Mouse (Mus musculus): Measurements from ENCODE around the gene 0610030E20Rik.

0610030E20Rik gene

DNA sequence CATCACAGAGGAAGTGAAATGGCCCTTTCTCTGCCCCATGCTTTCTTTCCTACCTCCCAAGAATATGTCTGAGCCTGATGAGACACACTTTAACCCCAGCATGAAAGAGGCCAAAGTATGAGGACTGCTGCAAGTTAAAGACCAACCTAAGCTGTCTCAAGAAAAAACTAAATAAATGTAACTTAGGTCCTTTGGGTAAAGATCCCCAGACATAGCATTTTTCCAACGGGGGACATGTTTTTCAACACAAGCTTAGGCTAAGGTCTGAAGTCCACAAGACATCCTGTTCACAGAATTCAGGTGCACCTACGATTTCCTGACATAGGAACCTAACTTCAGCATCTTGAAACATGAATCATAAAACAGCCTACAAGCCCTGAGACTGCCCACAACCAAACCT lies 3.1 kb downstream of the 0610030E20Rik start:
- no peak for DNase-seq

DNA sequence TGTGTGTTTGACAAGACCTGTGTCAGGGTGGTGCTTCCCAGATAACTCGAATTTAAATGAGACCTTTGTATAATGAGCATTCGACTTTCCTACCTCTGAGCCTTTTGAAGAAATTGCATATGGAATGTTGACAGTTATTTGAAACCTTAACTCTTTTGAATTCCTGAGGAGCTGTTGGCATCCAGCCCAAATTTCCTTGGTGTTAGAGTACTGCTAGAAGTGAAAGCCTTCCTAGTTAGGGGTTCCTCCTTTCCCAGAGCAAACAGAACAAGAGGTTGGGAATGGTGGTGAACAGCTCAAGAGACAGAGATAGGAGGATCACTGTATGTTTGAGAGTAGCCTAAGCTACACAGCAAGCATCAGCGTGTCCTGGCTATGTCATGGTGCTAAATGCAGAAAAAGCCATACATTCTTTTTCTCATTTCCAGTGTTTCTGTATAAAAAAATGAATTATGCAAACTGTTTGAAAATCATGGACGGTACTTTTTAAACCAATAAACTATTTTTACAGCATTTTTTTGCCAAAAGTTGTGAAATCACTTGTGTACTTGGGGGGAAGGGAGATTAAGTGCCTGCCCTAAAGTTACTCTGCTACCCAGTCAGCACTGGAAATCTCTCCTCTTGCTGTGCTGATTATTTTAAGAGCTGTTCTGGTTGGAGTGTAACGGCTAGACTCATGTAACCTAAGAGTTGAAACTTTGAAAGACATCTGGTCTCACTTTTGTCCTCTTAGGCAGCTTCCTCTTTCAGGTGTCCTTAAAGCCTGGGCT lies 5.7 kb downstream of the 0610030E20Rik start:
- DNase-seq: peak in 1 of 2 experiments; percentile 32

DNA sequence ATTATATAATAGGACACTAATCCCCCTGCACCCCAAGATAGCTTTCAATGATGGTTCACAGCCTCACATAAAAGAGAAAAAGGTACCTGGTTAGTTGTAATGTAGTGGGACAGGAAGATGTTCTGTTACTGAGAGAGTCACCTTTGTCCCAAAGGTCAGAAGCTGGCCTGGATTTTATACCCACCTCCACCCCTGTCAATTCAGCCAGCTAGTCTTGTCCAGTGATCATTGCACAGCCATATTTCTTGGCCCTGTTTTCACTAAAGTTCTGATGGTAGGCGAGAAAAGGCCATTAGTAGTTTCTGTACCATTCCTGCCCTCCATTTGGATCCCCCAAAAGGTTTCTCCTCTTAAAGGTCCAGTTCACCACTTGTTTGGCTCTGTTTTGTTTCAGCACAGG lies 6.9 kb downstream of the 0610030E20Rik start:
- no peak for DNase-seq

- peak; percentile 82 to 84 for DNase-seq
Measured at GRCm38 (mm10) chr6:72355066-72355911, 8.2 kb downstream of the 0610030E20Rik start, which contains the start of gene Tmem150a. Gene Tmem150a, plus strand, starts transcription at chr6:72355447.

DNA sequence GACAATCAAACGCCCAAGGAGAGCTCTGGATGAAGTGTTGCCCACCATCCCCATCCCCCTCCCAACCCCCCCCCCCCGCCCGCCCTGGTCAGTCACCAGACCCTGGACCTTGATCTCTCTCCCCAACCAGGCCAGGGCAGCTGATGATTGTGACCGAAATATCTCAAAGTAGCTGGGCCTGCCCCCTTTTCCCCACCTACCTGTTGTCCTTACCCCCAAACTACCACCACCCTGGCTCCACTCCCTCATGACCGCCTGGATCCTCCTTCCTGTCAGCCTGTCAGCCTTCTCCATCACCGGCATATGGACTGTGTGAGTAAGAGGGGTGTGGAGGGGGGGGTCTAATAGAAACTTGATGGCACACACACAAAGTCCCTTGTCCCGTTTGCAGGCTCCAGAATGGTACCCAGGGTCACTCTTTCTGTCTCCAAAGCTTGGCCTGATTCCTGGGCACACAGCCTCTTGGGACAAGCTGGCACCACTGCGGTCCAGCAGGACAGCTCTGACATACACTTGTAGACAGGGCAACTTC lies 8.9 kb downstream of the 0610030E20Rik start:
- peak in 1 of 2 experiments; percentile 57 for DNase-seq

- DNase-seq: peak; percentile 37 to 44
Measured at GRCm38 (mm10) chr6:72357164-72358079, 10.3 kb downstream of the 0610030E20Rik start.

DNA sequence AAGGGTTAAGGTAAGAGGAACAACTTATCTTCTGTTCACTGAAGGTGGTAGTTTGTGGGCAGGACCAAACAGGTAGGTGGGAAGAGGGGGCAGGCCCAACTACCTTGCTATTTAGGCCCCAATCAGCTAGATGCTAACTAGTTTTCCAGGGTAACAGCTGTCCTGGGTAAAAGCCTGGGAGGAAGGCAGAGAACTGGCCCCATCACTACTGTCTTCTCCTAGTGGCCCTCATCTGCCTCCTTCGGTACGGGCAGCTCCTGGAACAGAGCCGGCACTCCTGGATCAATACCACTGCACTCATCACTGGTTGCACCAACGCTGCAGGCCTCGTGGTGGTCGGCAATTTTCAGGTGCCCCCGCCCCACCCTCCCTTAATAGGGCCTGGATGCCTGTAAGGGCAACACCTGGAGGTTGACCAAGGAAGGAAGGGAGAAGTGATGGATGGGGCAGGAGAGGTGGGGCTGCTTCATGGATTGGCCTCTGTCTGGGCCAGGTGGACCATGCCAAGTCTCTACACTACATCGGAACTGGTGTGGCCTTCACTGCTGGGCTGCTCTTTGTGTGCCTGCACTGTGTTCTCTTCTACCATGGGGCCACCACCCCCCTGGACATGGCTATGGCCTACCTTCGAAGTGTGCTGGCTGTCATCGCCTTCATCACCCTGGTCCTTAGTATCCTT lies 11.1 kb downstream of the 0610030E20Rik start:
- no peak for DNase-seq

- no peak for DNase-seq
Measured at GRCm38 (mm10) chr6:72359343-72359742, 12.2 kb downstream of the 0610030E20Rik start.

DNA sequence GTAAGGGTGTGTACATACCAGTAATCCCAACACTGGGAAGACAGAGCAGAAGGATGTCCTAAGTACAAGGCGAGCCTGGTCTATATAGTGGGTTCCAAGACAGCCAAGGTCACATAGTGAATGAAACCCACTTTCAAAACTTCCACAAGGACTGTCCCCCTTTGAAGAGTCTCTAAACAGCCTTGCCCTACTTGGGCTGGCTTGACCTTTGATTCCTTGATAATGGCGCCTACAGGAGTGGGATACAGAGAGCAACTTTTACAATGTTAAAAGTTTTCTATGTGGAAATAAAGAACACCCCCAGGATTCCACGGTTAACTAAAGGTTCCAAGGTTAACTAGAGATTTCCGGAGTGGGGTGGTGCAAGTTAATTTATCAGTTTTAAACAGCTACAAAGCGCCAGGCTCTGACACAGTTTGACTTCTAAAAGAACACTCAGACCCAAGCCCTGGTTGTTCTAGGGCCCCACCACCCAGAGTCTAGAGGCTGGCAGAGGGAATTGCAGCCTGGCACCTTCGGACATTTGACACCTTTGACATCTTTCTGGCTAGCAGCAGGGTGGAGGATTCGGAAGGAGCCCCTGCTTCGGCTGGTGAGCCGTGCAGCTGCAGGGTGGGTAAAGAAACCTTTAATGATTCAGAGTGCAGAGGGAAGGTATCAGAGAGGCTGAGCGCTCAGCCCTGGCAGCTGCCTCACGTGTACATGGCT lies 12.9 kb downstream of the 0610030E20Rik start:
- DNase-seq: no peak

DNA sequence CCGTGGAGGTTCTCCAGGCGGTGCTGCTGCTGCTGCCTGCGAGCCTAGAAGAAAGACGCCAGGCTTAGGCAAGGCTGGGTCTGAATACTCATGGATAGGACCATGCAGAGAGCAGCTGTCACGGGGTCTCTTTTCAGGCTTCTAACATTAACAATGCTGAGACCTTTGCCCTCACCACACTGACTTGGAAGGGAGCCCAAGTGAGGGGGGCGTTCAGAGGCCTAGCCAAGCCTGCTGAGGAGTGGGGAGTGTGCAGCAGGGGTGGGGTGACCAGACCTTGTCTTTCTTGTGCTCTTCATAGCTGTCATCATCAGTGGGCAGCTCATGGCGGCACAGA lies 13.4 kb downstream of the 0610030E20Rik start:
- DNase-seq: peak; percentile 31 to 40

GRCm38 (mm10) chr6:72361121-72361551 lies 14.0 kb downstream of the 0610030E20Rik start:
- no peak for DNase-seq

DNA sequence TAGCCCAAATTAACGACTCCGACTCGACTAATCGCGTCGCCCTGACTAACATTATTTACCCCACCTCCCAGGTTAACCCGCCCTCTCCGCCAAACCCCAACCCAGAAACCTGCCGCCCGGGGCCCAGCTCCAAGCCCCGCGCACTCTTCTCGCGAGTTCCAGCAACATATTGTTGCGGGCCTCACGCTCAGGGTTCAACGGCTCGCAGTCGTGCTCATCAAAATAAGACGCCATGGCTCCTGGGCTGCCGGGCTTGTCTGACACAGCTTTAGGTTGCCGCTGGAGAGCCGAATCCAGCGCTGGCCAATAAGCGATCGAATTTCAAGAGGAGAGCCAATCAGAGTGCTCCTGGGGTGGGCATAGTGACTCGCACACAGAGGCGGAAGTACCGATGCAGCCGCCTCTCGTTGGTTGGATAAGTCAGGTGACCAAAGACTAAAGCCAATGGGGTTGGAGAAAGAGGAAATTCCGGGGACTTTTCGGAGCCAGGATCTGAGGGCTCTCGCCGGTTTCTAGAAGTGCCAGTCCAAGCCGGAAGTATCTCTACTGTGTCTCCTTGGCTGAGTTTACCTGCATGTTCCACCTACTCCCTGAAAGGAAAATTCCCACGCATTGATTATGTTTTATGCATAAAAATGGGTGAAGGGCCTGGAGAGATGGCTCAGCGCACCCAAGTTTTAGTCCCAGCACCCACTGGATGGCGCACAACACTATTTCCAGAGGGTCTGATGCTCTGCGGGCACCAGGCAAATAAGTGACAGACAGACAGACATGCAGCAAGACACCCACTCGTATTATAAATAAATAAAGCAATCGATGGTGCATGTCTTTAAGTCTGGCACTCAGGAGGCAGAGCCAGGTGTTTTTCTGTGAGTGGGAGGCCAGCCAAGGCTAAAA lies 15.3 kb downstream of the 0610030E20Rik start:
- peak; percentile 95 to 96 for DNase-seq

DNA sequence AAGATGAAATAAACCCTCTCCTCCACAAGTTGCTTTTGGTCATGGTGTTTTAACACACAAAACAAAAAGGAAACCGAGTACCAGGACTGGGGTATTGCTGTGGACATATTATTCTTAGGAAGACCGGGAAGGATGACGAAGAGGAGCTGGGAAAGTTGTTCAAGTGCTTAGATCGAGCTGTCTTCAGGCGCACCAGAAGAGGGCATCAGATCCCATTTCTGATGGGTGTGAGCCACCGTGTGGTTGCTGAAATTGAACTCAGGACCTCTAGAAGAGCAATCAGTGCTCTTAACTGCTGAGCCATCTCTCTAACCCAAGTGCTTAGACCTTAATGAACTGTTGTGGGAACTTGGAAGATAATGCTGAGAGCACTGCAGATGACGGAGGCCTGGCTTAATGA lies 16.9 kb downstream of the 0610030E20Rik start:
- no peak for DNase-seq

DNA sequence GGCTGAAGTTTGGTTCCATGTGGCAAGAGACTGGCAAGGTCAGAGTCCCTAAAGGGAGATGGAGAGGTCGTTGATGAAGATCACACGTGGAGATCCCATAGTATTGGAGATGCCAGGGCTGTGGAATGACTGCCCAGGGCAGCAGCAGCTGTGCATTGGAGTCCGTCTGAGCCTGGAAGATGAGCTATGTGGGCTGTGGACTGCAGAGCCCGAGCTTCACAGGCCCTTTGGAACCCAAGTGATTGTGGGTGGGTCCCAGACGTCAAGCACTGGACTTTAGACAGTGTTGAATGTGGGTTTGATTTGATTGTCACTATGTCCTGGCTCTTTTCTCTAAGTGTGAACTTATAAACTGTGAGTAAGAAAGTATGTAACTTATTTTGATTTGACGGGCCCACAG lies 17.9 kb downstream of the 0610030E20Rik start:
- no peak for DNase-seq

DNA sequence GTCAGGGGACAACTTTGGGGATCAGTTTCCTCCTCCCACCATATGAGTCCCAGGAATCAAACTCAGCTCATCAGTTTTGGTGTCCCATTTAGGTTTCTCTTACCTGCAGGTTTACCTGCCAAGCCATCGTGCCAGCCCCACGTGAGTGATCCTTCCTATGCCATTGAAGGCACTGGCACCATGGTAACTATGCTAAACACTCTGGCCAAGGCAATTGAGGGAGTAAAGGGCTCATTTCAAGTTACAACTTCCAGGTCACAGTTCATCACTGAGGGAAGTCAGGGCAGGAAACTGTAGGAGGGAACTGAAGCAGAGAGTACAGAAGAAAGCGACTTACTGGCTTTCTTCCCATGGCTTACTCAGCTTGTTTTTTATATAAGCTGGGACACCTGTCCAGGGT lies 19.2 kb downstream of the 0610030E20Rik start:
- DNase-seq: no peak

GRCm38 (mm10) chr6:72366844-72367443 lies 19.8 kb downstream of the 0610030E20Rik start, which contains the start of gene Rnf181:
Gene Rnf181, minus strand, starts transcription at chr6:72366956.
- DNase-seq: no peak

- no peak for DNase-seq
Measured at GRCm38 (mm10) chr6:72367460-72367974, 20.4 kb downstream of the 0610030E20Rik start.

GRCm38 (mm10) chr6:72369557-72369956 lies 22.4 kb downstream of the 0610030E20Rik start:
- no peak for DNase-seq

DNA sequence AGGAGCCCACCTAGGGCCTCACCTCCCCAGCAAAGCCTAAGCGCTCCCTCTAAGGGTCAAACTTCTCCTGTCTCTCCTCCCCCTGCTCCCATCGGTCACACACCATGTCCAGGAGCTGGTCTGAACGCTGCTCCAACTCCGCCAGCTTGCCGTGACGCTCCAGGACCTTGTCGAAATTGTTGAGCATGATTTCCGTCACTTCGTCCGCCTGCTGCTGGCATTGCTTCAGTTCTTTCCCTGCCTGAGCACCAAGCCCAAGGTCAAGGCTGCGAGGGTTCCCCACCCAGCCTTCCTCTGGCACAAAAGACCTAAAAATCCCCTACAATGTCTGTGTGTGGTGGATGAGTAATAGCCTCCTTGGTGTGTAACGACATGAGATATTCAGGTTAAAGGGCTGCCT lies 23.0 kb downstream of the 0610030E20Rik start:
- DNase-seq: peak in 1 of 2 experiments; percentile 33
